ENCODE assay signal across 22 mouse cellular contexts in the genomic region with DNA sequence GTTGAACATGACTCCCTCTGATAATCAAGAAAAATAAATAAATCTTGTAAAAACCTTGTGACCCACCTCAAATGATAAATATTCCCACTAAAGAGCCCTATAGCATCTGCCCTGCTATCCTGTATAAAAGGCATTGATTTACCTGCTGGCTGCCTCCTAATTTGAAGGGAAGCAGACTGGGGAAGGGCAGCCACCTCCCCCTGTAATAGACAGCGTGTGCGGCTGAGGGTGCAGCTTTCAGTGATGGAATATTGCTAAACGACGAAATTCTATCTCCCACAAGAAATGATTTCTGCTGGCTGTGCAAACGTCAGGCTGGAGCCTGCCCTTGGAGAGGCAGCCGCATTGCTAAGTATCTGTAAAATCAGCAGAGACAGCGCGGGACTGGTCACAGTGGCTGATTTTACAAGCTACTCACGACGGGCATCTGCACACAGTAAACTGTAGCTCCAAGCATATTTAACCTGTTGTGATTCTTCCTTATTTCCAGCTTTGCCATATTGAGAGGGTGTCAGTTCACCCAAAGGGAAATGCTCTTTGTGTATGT.
A peak's percentile ranks its signal among the peaks of the same experiment; 100 is the strongest.
DNase-seq lines count a peak whose midpoint lies in the region; ATAC-seq lines count a peak whose summit lies in the region.
"Had no signal": no experiment of that assay in that cellular context is flagged by ENCODE, and none has a peak within 500 bp of the region (broad histone marks: within the 10 kb centered on the region; RNA-seq: fewer than 3 reads in every experiment).

No protein-coding gene starts in this region.

- no peaks in the 10 kb centered on the region for H3K36me3 ChIP-seq in heart, embryonic 16.5 days (ENCODE audit: control insufficient read depth, insufficient read depth)
- no peaks in the 10 kb centered on the region for H3K36me3 ChIP-seq in midbrain, embryonic 14.5 days (ENCODE audit: control insufficient read depth, insufficient read depth, low read length)
- no peaks in the 10 kb centered on the region for H3K36me3 ChIP-seq in midbrain, embryonic 10.5 days
- H3K36me3 ChIP-seq in hindbrain, embryonic 14.5 days (replicated peaks; ENCODE audit: control insufficient read depth, insufficient read depth), result no peaks in the 10 kb centered on the region
- H3K36me3 ChIP-seq in neural tube, embryonic 13.5 days, result no peaks in the 10 kb centered on the region
- H3K36me3 ChIP-seq: lung, embryonic 15.5 days; midbrain, embryonic 12.5 days had no signal

- no peak overlapping the region for H3K4me2 ChIP-seq in heart, embryonic 16.5 days (ENCODE audit: low read depth, low read length)
- H3K4me2 ChIP-seq in midbrain, embryonic 14.5 days (ENCODE audit: low read length), result no peak overlapping the region
- peak overlapping the region; percentile 28 for H3K4me2 ChIP-seq in hindbrain, embryonic 14.5 days (replicated peaks)
- H3K4me2 ChIP-seq in neural tube, embryonic 13.5 days, result peak overlapping the region; percentile 16; the same call in 1 of the 2 replicates
- H3K4me2 ChIP-seq: forebrain, embryonic 13.5 days; heart, embryonic 11.5 days; lung, embryonic 15.5 days; midbrain, embryonic 12.5 days had no signal

- no peak for DNase-seq in heart, postnatal 36 days
- DNase-seq in midbrain, embryonic 14.5 days, result peak; percentile 62
- no peak for DNase-seq in midbrain, embryonic 10.5 days (ENCODE audit: low spot score)
- no peak for DNase-seq in hindbrain, embryonic 14.5 days (ENCODE audit: low spot score)
- DNase-seq in B cell, adult 2 months, result no peak
- no peak for DNase-seq in layer of hippocampus, postnatal 10 days (ENCODE audit: low spot score in 2 of 2)
- DNase-seq: adrenal gland, postnatal 25 days; cerebellum, adult 18-20 months; cerebellum, postnatal 25 days; embryo, embryonic 11 days; gastrocnemius, postnatal 25 days; heart, postnatal 14 days; kidney, adult 9 months; thymus, postnatal 25 days had no signal

- no peak overlapping the region for H3K4me3 ChIP-seq in heart, embryonic 16.5 days (ENCODE audit: low read length)
- H3K4me3 ChIP-seq in midbrain, embryonic 14.5 days (replicated peaks; ENCODE audit: low read depth, low read length), result no peak overlapping the region
- H3K4me3 ChIP-seq in midbrain, embryonic 10.5 days, result no peak overlapping the region
- no peak overlapping the region for H3K4me3 ChIP-seq in hindbrain, embryonic 14.5 days (replicated peaks; ENCODE audit: low read length)
- H3K4me3 ChIP-seq in neural tube, embryonic 13.5 days, result no peak overlapping the region
- H3K4me3 ChIP-seq: forebrain, embryonic 13.5 days; lung, embryonic 15.5 days; midbrain, embryonic 12.5 days had no signal

- 57% methylated on average over 10 of the region's 10 CpGs for WGBS in heart, embryonic 16.5 days
- 40% methylated on average over 10 of the region's 10 CpGs for WGBS in midbrain, embryonic 14.5 days
- 78% methylated on average over 10 of the region's 10 CpGs for WGBS in midbrain, embryonic 10.5 days
- 44% methylated on average over 10 of the region's 10 CpGs for WGBS in hindbrain, embryonic 14.5 days
- WGBS in neural tube, embryonic 13.5 days, result 32% methylated on average over 10 of the region's 10 CpGs

- H3K9me3 ChIP-seq in heart, embryonic 16.5 days (replicated peaks; ENCODE audit: control insufficient read depth, low read length), result no peaks in the 10 kb centered on the region
- H3K9me3 ChIP-seq in midbrain, embryonic 14.5 days (ENCODE audit: control insufficient read depth, low read length), result no peaks in the 10 kb centered on the region
- H3K9me3 ChIP-seq in midbrain, embryonic 10.5 days (replicated peaks), result no peaks in the 10 kb centered on the region
- H3K9me3 ChIP-seq in hindbrain, embryonic 14.5 days (ENCODE audit: control insufficient read depth, low read length), result no peaks in the 10 kb centered on the region
- H3K9me3 ChIP-seq in neural tube, embryonic 13.5 days, result no peaks in the 10 kb centered on the region
- H3K9me3 ChIP-seq: forebrain, embryonic 13.5 days; lung, embryonic 15.5 days; midbrain, embryonic 12.5 days had no signal

- no peak overlapping the region for H3K27ac ChIP-seq in heart, embryonic 16.5 days (ENCODE audit: low read length)
- peak overlapping the region; percentile 53 for H3K27ac ChIP-seq in midbrain, embryonic 14.5 days (replicated peaks; ENCODE audit: low read depth, low read length)
- no peak overlapping the region for H3K27ac ChIP-seq in midbrain, embryonic 10.5 days (replicated peaks)
- peak overlapping the region; percentile 76 for H3K27ac ChIP-seq in hindbrain, embryonic 14.5 days
- H3K27ac ChIP-seq in neural tube, embryonic 13.5 days (replicated peaks), result peak overlapping the region; percentile 78
- H3K27ac ChIP-seq: forebrain, embryonic 13.5 days; liver, embryonic 14.5 days; lung, embryonic 15.5 days; macrophage; midbrain, embryonic 12.5 days had no signal

- H3K27me3 ChIP-seq in heart, embryonic 16.5 days (ENCODE audit: control insufficient read depth, insufficient read depth, low read length), result no peaks in the 10 kb centered on the region
- H3K27me3 ChIP-seq in midbrain, embryonic 14.5 days (ENCODE audit: control insufficient read depth, insufficient read depth, low read length), result peaks cover 9% of the 10 kb centered on the region; the same call in 1 of the 2 replicates
- peaks cover 46% of the 10 kb centered on the region for H3K27me3 ChIP-seq in midbrain, embryonic 10.5 days (ENCODE audit: low read depth, poor library complexity, severe bottlenecking)
- no peaks in the 10 kb centered on the region for H3K27me3 ChIP-seq in hindbrain, embryonic 14.5 days (ENCODE audit: control insufficient read depth, insufficient read depth, low read length)
- H3K27me3 ChIP-seq in neural tube, embryonic 13.5 days, result no peaks in the 10 kb centered on the region
- H3K27me3 ChIP-seq: forebrain, embryonic 13.5 days; lung, embryonic 15.5 days had no signal

- 0 out of 2 replicates have a peak, but pooled peaks have one; percentile 10 for ATAC-seq in heart, embryonic 16.5 days (replicated peaks; ENCODE audit: extremely low read depth, insufficient read depth, low FRiP score)
- ATAC-seq in midbrain, embryonic 14.5 days (ENCODE audit: low FRiP score, low TSS enrichment), result no peak; the same call in 1 of the 2 replicates
- ATAC-seq in hindbrain, embryonic 14.5 days (ENCODE audit: low FRiP score), result no peak
- ATAC-seq in neural tube, embryonic 13.5 days (ENCODE audit: low read depth), result peak; percentile 71; the same call in 1 of the 2 replicates
- ATAC-seq: forebrain, embryonic 13.5 days had no signal

- H3K4me1 ChIP-seq in heart, embryonic 16.5 days (ENCODE audit: control insufficient read depth, insufficient read depth, low read length), result peaks cover 7% of the 10 kb centered on the region
- 0 out of 2 replicates have a peak, but pooled peaks cover 3% of the 10 kb centered on the region for H3K4me1 ChIP-seq in midbrain, embryonic 14.5 days (ENCODE audit: control insufficient read depth, insufficient read depth, low read length)
- no peaks in the 10 kb centered on the region for H3K4me1 ChIP-seq in midbrain, embryonic 10.5 days
- H3K4me1 ChIP-seq in hindbrain, embryonic 14.5 days (replicated peaks; ENCODE audit: control insufficient read depth, insufficient read depth, low read length), result 0 out of 2 replicates have a peak, but pooled peaks cover 14% of the 10 kb centered on the region
- peaks cover 21% of the 10 kb centered on the region for H3K4me1 ChIP-seq in neural tube, embryonic 13.5 days (replicated peaks)

- intact Hi-C loops in heart, postnatal 36 days (cut with DNase I), result no loop called here

- no peak overlapping the region for H3K9ac ChIP-seq in heart, embryonic 16.5 days (ENCODE audit: low read length)
- no peak overlapping the region for H3K9ac ChIP-seq in midbrain, embryonic 14.5 days (replicated peaks; ENCODE audit: low read length)
- peak overlapping the region; percentile 36; the same call in 1 of the 2 replicates for H3K9ac ChIP-seq in hindbrain, embryonic 14.5 days
- H3K9ac ChIP-seq in neural tube, embryonic 13.5 days, result peak overlapping the region; percentile 49; the same call in 1 of the 2 replicates
- H3K9ac ChIP-seq: forebrain, embryonic 13.5 days; liver, embryonic 14.5 days; lung, embryonic 15.5 days; midbrain, embryonic 12.5 days had no signal

Comparison
In these comparisons a context has a peak if more than half of its experiments do, and no peak if none do; other contexts are left out.
1. H3K27ac ChIP-seq: peak in midbrain, embryonic 14.5 days (single experiment), hindbrain, embryonic 14.5 days (single experiment) and neural tube, embryonic 13.5 days (single experiment); none in heart, embryonic 16.5 days (single experiment) and midbrain, embryonic 10.5 days (single experiment).
2. ATAC-seq: peak in heart, embryonic 16.5 days (single experiment) and neural tube, embryonic 13.5 days (single experiment); none in midbrain, embryonic 14.5 days (single experiment) and hindbrain, embryonic 14.5 days (single experiment).
3. H3K4me2 ChIP-seq: peak in hindbrain, embryonic 14.5 days (single experiment) and neural tube, embryonic 13.5 days (single experiment); none in heart, embryonic 16.5 days (single experiment) and midbrain, embryonic 14.5 days (single experiment).
4. H3K9ac ChIP-seq: peak in hindbrain, embryonic 14.5 days (single experiment) and neural tube, embryonic 13.5 days (single experiment); none in heart, embryonic 16.5 days (single experiment) and midbrain, embryonic 14.5 days (single experiment).